ENCODE assay signal across 8 mouse cellular contexts in the genomic region with DNA sequence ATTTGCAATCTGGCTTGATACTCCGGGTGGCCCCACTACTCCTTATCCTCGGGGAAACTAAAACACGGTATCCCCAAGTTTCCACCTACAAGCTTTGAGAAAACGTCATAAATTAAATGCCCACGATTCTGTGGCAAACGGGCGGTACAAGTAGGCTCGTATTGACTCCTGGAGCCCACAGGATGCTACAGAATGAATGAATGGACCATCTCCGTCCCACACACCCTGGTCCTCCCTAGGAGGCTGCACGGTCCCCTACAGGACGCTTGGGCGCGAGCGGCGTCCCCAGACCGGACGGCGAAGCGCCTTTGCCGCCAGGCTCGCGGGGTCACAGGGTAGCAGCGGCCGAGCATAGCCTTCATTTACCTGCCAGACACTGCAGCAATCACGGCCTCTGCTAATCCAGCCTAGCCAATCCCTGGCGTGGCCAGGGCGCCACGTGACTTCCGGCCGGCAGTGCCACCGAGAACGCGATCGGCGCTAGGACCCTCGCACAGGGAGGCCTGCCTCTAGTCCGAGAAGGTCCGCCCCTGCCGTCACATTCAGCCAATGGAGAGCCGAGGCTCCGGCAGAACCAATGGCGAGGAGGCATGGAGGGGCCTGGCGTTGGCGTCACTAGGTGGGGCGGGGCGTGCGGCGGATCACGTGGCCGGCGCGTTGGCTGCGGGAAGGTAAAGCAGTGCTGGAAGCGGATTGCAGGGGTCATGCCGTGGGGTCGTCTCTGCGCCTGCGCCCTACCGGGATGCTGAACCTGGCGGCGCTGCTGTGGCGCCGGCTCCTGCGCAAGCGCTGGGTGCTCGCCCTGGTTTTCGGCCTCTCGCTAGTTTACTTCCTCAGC. TPM values are rescaled to one million over a fixed set of nuclear protein-coding genes. Genes with fewer than 3 reads are reported as not detected.
DNase-seq lines count a peak whose midpoint lies in the region; ATAC-seq lines count a peak whose summit lies in the region.

Rnft2 (minus strand) TSS at position 511 of the 838 bp plus-strand sequence.
2410131K14Rik (plus strand) TSS at position 622 of the 838 bp plus-strand sequence.

- H3K27me3 ChIP-seq in hindbrain, embryonic 12.5 days: no peaks in the 10 kb centered on the region

- peak within 1 kb of the TSS; percentile 67 for H3K4me3 ChIP-seq in hindbrain, embryonic 12.5 days

- WGBS in hindbrain, embryonic 12.5 days: under 1% methylated on average over 68 of the region's 68 CpGs

- peak within 1 kb of the TSS; percentile 67 for H3K4me2 ChIP-seq in hindbrain, embryonic 12.5 days (replicated peaks)

- peaks cover 26% of the 10 kb centered on the region for H3K4me1 ChIP-seq in hindbrain, embryonic 12.5 days

- peak; percentile 99 for ATAC-seq in hindbrain, embryonic 12.5 days (ENCODE audit: low FRiP score)

- peak within 1 kb of the TSS; percentile 85 for H3K27ac ChIP-seq in hindbrain, embryonic 12.5 days

- peaks cover 41% of the 10 kb centered on the region for H3K36me3 ChIP-seq in hindbrain, embryonic 12.5 days

- peak within 1 kb of the TSS; percentile 81 for H3K9ac ChIP-seq in hindbrain, embryonic 12.5 days

- H3K9me3 ChIP-seq in hindbrain, embryonic 12.5 days (replicated peaks): no peaks in the 10 kb centered on the region

- DNase-seq in NIH3T3 (ENCODE audit: low read depth): peak; percentile 99
- DNase-seq in cerebellum, postnatal 10 days: peak; percentile 100
- peak; percentile 99 to 100 for DNase-seq in frontal cortex, postnatal 10 days (ENCODE audit: low spot score in 2 of 2)
- peak; percentile 99 to 100 for DNase-seq in layer of hippocampus, postnatal 14 days (ENCODE audit: low spot score in 2 of 2)
- peak; percentile 99 for DNase-seq in lung, postnatal 14 days
- peak; percentile 98 for DNase-seq in retina, adult 2 months (ENCODE audit: low read depth, low spot score)
- DNase-seq in thymus, postnatal 36 days: peak; percentile 100

RNA-seq across cellular contexts. Expression of gene Rnft2, which starts in this region (rescaled TPM):
- 9.4 and 11.0 TPM in 2 replicates for polyA plus RNA-seq in hindbrain, embryonic 12.5 days (2016; fragmentation: Nextera tagmentation; extraction: Ambion mirVana)
- 10 to 100 TPM; 84.9 to 92.1 TPM for total RNA-seq in layer of hippocampus, postnatal 14 days (2021)

RNA-seq across cellular contexts. Expression of gene 2410131K14Rik, which starts in this region (rescaled TPM):
- polyA plus RNA-seq in hindbrain, embryonic 12.5 days (2016; fragmentation: Nextera tagmentation; extraction: Ambion mirVana): 12.9 and 13.4 TPM in 2 replicates
- 10 to 100 TPM; 15.1 to 15.9 TPM for total RNA-seq in layer of hippocampus, postnatal 14 days (2021)

Comparison
In these comparisons a context has a peak if more than half of its experiments do, and no peak if none do; other contexts are left out.
1. Peak in every context shown above with its lines: DNase-seq, ATAC-seq, H3K4me3 ChIP-seq and H3K27ac ChIP-seq.